Mouse (Mus musculus): ENCODE data around the gene Tmeff2.

Tmeff2 gene

GRCm38 (mm10) chr1:51199088-51199830, 298.8 kb downstream of the Tmeff2 start:
- DNase-seq (ENCODE audit: low read depth, low spot score): no peak

GRCm38 (mm10) chr1:51199954-51200353, 299.5 kb downstream of the Tmeff2 start:
- no peak for DNase-seq (ENCODE audit: low read depth, low spot score)

- DNase-seq (ENCODE audit: low read depth, low spot score): no peak
Observed at GRCm38 (mm10) chr1:51215631-51216030, 315.2 kb downstream of the Tmeff2 start.

DNA sequence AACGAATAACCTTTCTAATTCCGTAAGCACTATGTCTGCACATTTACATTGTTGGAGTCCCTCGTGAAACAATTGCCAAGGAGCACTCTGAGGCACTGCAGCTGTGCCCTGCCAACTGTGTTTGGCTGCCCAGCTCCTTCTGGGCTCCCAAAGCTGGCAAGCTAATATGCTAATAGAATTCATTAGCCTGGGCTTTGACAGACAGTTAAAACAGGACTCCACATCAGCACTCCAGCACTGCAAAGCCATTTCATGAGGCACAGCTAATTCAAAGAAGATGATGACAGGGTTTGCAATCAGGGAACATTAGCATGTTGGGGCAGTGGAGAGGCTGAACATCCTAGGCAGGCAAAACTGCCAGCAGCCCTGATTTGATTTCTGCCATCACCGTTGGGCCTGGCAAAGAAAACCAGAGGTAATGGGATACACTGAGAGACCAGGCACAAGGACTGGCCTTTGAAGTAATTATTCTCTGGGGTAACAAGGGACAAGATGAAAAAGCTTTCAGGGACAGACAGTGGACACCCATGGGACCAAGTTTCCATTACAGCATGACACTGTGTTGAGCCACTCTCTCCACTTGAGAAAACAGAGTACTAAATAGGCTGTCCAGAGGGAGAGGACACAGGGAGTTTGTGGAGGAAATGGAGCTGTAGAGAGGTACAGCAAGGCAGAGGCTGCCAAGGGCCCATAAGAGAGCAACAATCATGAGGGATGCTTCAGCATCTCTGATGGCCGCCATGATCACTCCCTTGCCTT, 316.0 kb downstream of the Tmeff2 start:
- DNase-seq (ENCODE audit: low read depth, low spot score): no peak

- DNase-seq (ENCODE audit: low read depth, low spot score): no peak
Observed at GRCm38 (mm10) chr1:51217227-51217626, 316.8 kb downstream of the Tmeff2 start.

- DNase-seq (ENCODE audit: low read depth, low spot score): no peak
Observed at GRCm38 (mm10) chr1:51225156-51225555, 324.7 kb downstream of the Tmeff2 start.
